ENCODE assay signal across 8 mouse cellular contexts in the genomic region with DNA sequence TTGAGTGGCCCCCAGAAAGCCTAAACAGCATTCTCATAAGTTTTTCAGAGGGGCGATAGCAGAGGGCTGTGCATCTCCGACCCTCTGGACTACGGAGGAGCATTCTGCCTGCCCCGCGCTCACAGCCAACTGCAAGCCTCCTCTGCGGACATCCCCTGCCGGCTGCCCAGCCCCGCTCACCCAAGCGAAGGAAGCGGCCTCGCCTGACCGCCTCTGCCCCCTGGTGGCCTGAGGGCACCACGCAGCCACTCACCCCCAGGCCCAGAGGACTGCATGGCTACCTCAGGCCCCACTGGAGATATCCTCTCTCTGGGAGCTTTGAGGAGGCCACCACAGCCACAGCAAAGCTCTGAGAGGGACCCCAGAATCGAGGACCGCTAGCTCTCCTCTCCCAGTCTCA. TPM values are rescaled to one million over a fixed set of nuclear protein-coding genes. Genes with fewer than 3 reads are reported as not detected.
DNase-seq lines count a peak whose midpoint lies in the region; ATAC-seq and TF ChIP-seq lines count a peak whose summit lies in the region.

No protein-coding gene starts in this region.

- WGBS in hindbrain, embryonic 11.5 days = 4% methylated on average over 15 of the region's 15 CpGs

- no peaks in the 10 kb centered on the region for H3K27me3 ChIP-seq in Patski
- peaks cover 5% of the 10 kb centered on the region; the same call in 1 of the 2 replicates for H3K27me3 ChIP-seq in hindbrain, embryonic 11.5 days (ENCODE audit: control insufficient read depth, insufficient read depth, low read length)

- no peak for TF ChIP-seq CTCF in Patski (IDR thresholded peaks at IDR 0.05)

- DNase-seq in Patski (ENCODE audit: low read depth, low spot score) = no peak
- DNase-seq in cerebellum, postnatal 10 days = peak; percentile 90 to 92
- peak; percentile 43 to 64 for DNase-seq in frontal cortex, postnatal 25 days (ENCODE audit: low spot score in 2 of 2)
- peak; percentile 91 for DNase-seq in hindbrain, embryonic 11.5 days (ENCODE audit: low spot score)
- DNase-seq in layer of hippocampus, postnatal 14 days (ENCODE audit: low spot score in 2 of 2) = peak; percentile 63 to 66
- DNase-seq in lung, postnatal 4 days = peak; percentile 79 to 86
- DNase-seq in retina, postnatal 7 days (ENCODE audit: low read depth, low spot score) = peak; percentile 56
- DNase-seq in urinary bladder, adult 2 months (ENCODE audit: low spot score) = peak; percentile 69

- no peaks in the 10 kb centered on the region for H3K4me1 ChIP-seq in hindbrain, embryonic 11.5 days (replicated peaks; ENCODE audit: control insufficient read depth, insufficient read depth, low read length)

- CTCF ChIA-PET in Patski (lab: Charles Lee) = interaction anchor here (1.4 to 2.0 kb wide), 3 partner anchors 25 to 499 kb away, joined by 3 to 9 read pairs (median 4); no protein-coding TSS in a partner anchor

- ATAC-seq in Patski = peak; percentile 81
- peak; percentile 72 for ATAC-seq in hindbrain, embryonic 11.5 days (ENCODE audit: low FRiP score)

- in situ Hi-C loops in Patski (cut with MboI; ENCODE audit: low pct_unique_long_range_greater_than_20kb) = loop anchor here (5.0 kb wide), 1 partner anchor 491 kb away; no protein-coding TSS in a partner anchor

- H3K4me3 ChIP-seq in hindbrain, embryonic 11.5 days (ENCODE audit: low read depth, low read length) = no peak overlapping the region

- POLR2A ChIA-PET in Patski (lab: Charles Lee) = no interaction called here

- H3K36me3 ChIP-seq in hindbrain, embryonic 11.5 days (ENCODE audit: control insufficient read depth, insufficient read depth, low read length) = no peaks in the 10 kb centered on the region

- H3K4me2 ChIP-seq in hindbrain, embryonic 11.5 days (replicated peaks; ENCODE audit: low read depth, low read length) = no peak overlapping the region

- H3K9me3 ChIP-seq in hindbrain, embryonic 11.5 days (ENCODE audit: control insufficient read depth, low read length) = no peaks in the 10 kb centered on the region

- no peak overlapping the region for H3K9ac ChIP-seq in hindbrain, embryonic 11.5 days (ENCODE audit: low read depth, low read length)

- H3K27ac ChIP-seq in hindbrain, embryonic 11.5 days (ENCODE audit: low read depth, low read length) = peak overlapping the region; percentile 37; the same call in 1 of the 2 replicates

RNA-seq across cellular contexts. Expression of gene Dlk1, which starts 58.8 kb away (rescaled TPM):
- not detected for polyA plus RNA-seq in Patski (2021)
- polyA plus RNA-seq in hindbrain, embryonic 11.5 days (2014; fragmentation: Nextera tagmentation; extraction: Ambion mirVana) = 77.7 and 84.4 TPM in 2 replicates
- total RNA-seq in layer of hippocampus, postnatal 14 days (2021) = 1 to 10 TPM; 1.9 to 2.3 TPM
- polyA plus RNA-seq in urinary bladder, adult 2 months (2012; rRNA removed) = 8.0 and 10.8 TPM in 2 replicates
